Mouse (Mus musculus): ENCODE results near the gene Ykt6.

DNA sequence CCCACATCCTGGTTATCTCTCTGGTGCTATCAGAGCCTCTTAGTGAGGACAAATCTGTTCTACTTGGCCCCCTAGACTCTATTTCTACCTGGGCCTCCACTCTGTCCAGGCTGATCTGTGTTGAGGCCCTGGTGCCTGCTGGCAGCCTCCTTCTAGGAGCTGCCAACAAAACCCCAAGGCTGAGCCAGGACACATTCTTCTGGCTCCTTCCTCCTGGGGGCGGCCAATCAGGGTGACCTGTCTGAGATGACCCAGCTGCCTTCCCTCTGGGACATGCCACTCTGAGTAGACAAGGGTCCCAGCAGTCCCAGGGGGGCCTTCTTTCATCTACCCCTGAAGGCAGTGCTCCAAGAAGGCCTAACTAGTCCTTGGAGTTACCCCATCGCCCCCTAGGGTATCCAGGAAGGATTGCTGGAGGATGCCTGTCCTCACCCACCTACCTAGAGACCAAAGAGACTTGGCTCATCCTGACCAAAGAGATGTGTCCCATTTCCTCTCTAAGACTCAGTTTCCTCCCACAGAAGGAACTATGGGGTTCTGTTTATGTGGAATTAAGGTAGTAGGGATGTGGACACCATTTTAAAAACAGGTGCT is 47.6 kb downstream of the Ykt6 start:
- TF ChIP-seq REST (IDR thresholded peaks at IDR 0.05; ENCODE audit: insufficient read depth, insufficient read length) (no peak), MYOG (IDR thresholded peaks at IDR 0.05; ENCODE audit: control insufficient read depth in 1 of 3, insufficient read depth in 1 of 3, insufficient read length in 2 of 3, low read depth in 2 of 3) (no peak)
